Mouse (Mus musculus) CH12.LX (cell line): ENCODE results near the gene Fam107b. TPM values are rescaled to one million over a fixed set of nuclear protein-coding genes. Genes with fewer than 3 reads are reported as not detected.

ENCODE experiments used
- DNase-seq: peaks from one replicate; pipeline ENCODE4 v3.0.0-alpha.2; 2013; ENCODE audit errors: extremely low read depth
- H3K27ac ChIP-seq: 2 replicates; pipeline ENCODE4 v1.5.1; 2012; ENCODE audit warnings: low read depth, mild to moderate bottlenecking, control low read depth, moderate library complexity; ENCODE audit not compliant: insufficient read depth
- H3K27me3 ChIP-seq: replicated peaks from 2 replicates; pipeline ENCODE3; 2012; ENCODE audit warnings: inconsistent platforms
- H3K36me3 ChIP-seq, 2 experiments: replicated peaks in 1 of 2; 2 replicates each; pipeline versions ENCODE3 to v1.6.1; 2012; ENCODE audit warnings: inconsistent platforms in 1 of 2, low read length in 1 of 2, mild to moderate bottlenecking in 1 of 2, mixed read lengths in 1 of 2, moderate library complexity in 1 of 2; ENCODE audit not compliant: control insufficient read depth in 1 of 2, insufficient read depth in 1 of 2
- H3K4me1 ChIP-seq, 2 experiments: 2 replicates each; pipeline ENCODE4 v1.6.1; 2012; ENCODE audit warnings: inconsistent platforms in 1 of 2, moderate library complexity in 1 of 2; ENCODE audit not compliant: insufficient read depth in 2 of 2, control insufficient read depth in 1 of 2
- H3K4me2 ChIP-seq: 2 replicates; pipeline ENCODE4 v1.6.1; 2012; ENCODE audit warnings: low read depth, mild to moderate bottlenecking, control low read depth; ENCODE audit not compliant: poor library complexity, insufficient read depth, severe bottlenecking
- H3K4me3 ChIP-seq, 3 experiments: fragments of 150-350 bp in 1 of 3; sonication (generic) in 1 of 3; replicated peaks in 1 of 3; 2 replicates each; pipeline versions ENCODE3 to v1.5.1; 2011 to 2012; ENCODE audit warnings: low read depth in 2 of 3, low read length in 2 of 3, mild to moderate bottlenecking in 2 of 3, moderate library complexity in 2 of 3, control low read depth in 1 of 3, improper control_type of control experiment in 1 of 3, inconsistent platforms in 1 of 3, mixed read lengths in 1 of 3; ENCODE audit not compliant: poor library complexity in 1 of 3
- H3K79me2 ChIP-seq: replicated peaks from 2 replicates; pipeline ENCODE4 v1.6.1; 2012; ENCODE audit warnings: mild to moderate bottlenecking, moderate library complexity; ENCODE audit not compliant: control insufficient read depth, poor library complexity, insufficient read depth, severe bottlenecking; ENCODE audit errors: extremely low read depth
- H3K9ac ChIP-seq: 2 replicates; pipeline ENCODE4 v1.6.1; 2012; ENCODE audit warnings: low read depth, mild to moderate bottlenecking, control low read depth, moderate library complexity; ENCODE audit not compliant: insufficient read depth
- H3K9me3 ChIP-seq: replicated peaks from 2 replicates; pipeline ENCODE3; 2012; ENCODE audit warnings: low read length, inconsistent platforms, mixed read lengths
- CHD2 ChIP-seq: IDR thresholded peaks from 2 replicates; pipeline ENCODE4 v1.6.1; 2011; ENCODE audit warnings: low read length, improper control_type of control experiment
- CTCF ChIP-seq, 2 experiments: IDR thresholded peaks in 1 of 2; conservative IDR thresholded peaks in 1 of 2; 2 replicates each; pipeline ENCODE4 v1.5.1; 2011 to 2012; ENCODE audit warnings: low read depth in 2 of 2, low read length in 2 of 2, improper control_type of control experiment in 1 of 2, inconsistent platforms in 1 of 2, mild to moderate bottlenecking in 1 of 2, moderate library complexity in 1 of 2
- E2F4 ChIP-seq: IDR thresholded peaks from 2 replicates; pipeline ENCODE4 v1.6.1; 2011; ENCODE audit warnings: low read depth, low read length, improper control_type of control experiment; ENCODE audit not compliant: insufficient replicate concordance
- EP300 ChIP-seq: IDR thresholded peaks from 2 replicates; pipeline ENCODE4 v1.6.1; 2011; ENCODE audit warnings: low read length, improper control_type of control experiment
- GABPA ChIP-seq: IDR thresholded peaks from 2 replicates; pipeline ENCODE4 v1.6.1; 2012; ENCODE audit warnings: low read depth, low read length, improper control_type of control experiment, inconsistent platforms; ENCODE audit not compliant: insufficient replicate concordance
- HCFC1 ChIP-seq: IDR thresholded peaks from 2 replicates; pipeline ENCODE4 v1.6.1; 2012; ENCODE audit warnings: low read depth, mild to moderate bottlenecking, inconsistent platforms, low read length, improper control_type of control experiment
- IRF4 ChIP-seq: IDR thresholded peaks from 2 replicates; pipeline ENCODE4 v1.6.1; 2014; ENCODE audit warnings: low read depth, mild to moderate bottlenecking, inconsistent platforms, low read length, improper control_type of control experiment
- JUN ChIP-seq: IDR thresholded peaks from 2 replicates; pipeline ENCODE4 v1.6.1; 2011; ENCODE audit warnings: low read depth, mild to moderate bottlenecking, low read length, improper control_type of control experiment, moderate library complexity; ENCODE audit not compliant: insufficient read depth
- JUND ChIP-seq: conservative IDR thresholded peaks from 2 replicates; pipeline ENCODE4 v1.6.1; 2011; ENCODE audit warnings: low read depth, low read length, improper control_type of control experiment
- KAT2A ChIP-seq: IDR thresholded peaks from 2 replicates; pipeline ENCODE4 v1.6.1; 2012; ENCODE audit warnings: low read length, improper control_type of control experiment, inconsistent platforms; ENCODE audit not compliant: insufficient replicate concordance
- MYC ChIP-seq: IDR thresholded peaks from 2 replicates; pipeline ENCODE4 v1.6.1; 2011; ENCODE audit warnings: low read depth, mild to moderate bottlenecking, improper control_type of control experiment, low read length
- NELFE ChIP-seq: IDR thresholded peaks from 2 replicates; pipeline ENCODE4 v1.6.1; 2011; ENCODE audit warnings: low read depth, low read length, improper control_type of control experiment
- NRF1 ChIP-seq: IDR thresholded peaks from 2 replicates; pipeline ENCODE4 v1.6.1; 2014; ENCODE audit warnings: low read depth, mild to moderate bottlenecking, inconsistent platforms, low read length, improper control_type of control experiment, moderate library complexity
- PAX5 ChIP-seq: IDR thresholded peaks from 2 replicates; pipeline ENCODE4 v1.6.1; 2012; ENCODE audit warnings: low read length, inconsistent platforms, mixed read lengths
- POLR2A ChIP-seq: IDR thresholded peaks from 2 replicates; pipeline ENCODE4 v1.6.1; 2011; ENCODE audit warnings: low read depth, mild to moderate bottlenecking, improper control_type of control experiment, low read length
- POLR2AphosphoS2 ChIP-seq: IDR thresholded peaks from 2 replicates; pipeline ENCODE4 v1.6.1; 2011; ENCODE audit warnings: low read depth, low read length, improper control_type of control experiment
- RAD21 ChIP-seq: IDR thresholded peaks from 2 replicates; pipeline ENCODE4 v1.6.1; 2011; ENCODE audit warnings: low read depth, mild to moderate bottlenecking, low read length, improper control_type of control experiment, moderate library complexity
- RCOR1 ChIP-seq: conservative IDR thresholded peaks from 2 replicates; pipeline ENCODE4 v1.6.1; 2012; ENCODE audit warnings: low read depth, mild to moderate bottlenecking, inconsistent platforms, low read length, improper control_type of control experiment
- SMC3 ChIP-seq: IDR thresholded peaks from 2 replicates; pipeline ENCODE4 v1.6.1; 2011; ENCODE audit warnings: low read depth, low read length, improper control_type of control experiment
- TCF12 ChIP-seq: IDR thresholded peaks from 2 replicates; pipeline ENCODE4 v1.6.1; 2014; ENCODE audit warnings: low read depth, mild to moderate bottlenecking, inconsistent platforms, low read length, improper control_type of control experiment
- UBTF ChIP-seq: IDR thresholded peaks from 2 replicates; pipeline ENCODE4 v1.6.1; 2012; ENCODE audit warnings: low read depth, mild to moderate bottlenecking, inconsistent platforms, low read length, improper control_type of control experiment, moderate library complexity
- USF2 ChIP-seq: conservative IDR thresholded peaks from 2 replicates; pipeline ENCODE4 v1.6.1; 2011; ENCODE audit warnings: low read depth, low read length, improper control_type of control experiment
- ZC3H11A ChIP-seq: IDR thresholded peaks from 2 replicates; pipeline ENCODE4 v1.6.1; 2012; ENCODE audit warnings: low read depth, mild to moderate bottlenecking, inconsistent platforms, low read length, improper control_type of control experiment
- ZMIZ1 ChIP-seq: IDR thresholded peaks from 2 replicates; pipeline ENCODE4 v1.6.1; 2012; ENCODE audit warnings: low read depth, mild to moderate bottlenecking, inconsistent platforms, low read length, improper control_type of control experiment
- ZNF384 ChIP-seq: IDR thresholded peaks from 2 replicates; pipeline ENCODE4 v1.6.1; 2012; ENCODE audit warnings: low read depth, low read length, improper control_type of control experiment, inconsistent platforms
- dilution Hi-C: fragments of 300-500 bp; cut with MboI; formaldehyde crosslinking; loops from 2 replicates; pipeline ENCODE4 v1.14.3; 2020; ENCODE audit warnings: low sequenced_read_pairs; ENCODE audit not compliant: extremely low pct_unique_long_range_greater_than_20kb, extremely low pct_ligation_motif_present
- in situ Hi-C: fragments of 300-500 bp; cut with MboI; formaldehyde crosslinking; loops from 3 replicates; pipeline ENCODE4 v1.14.3; 2019; ENCODE audit warnings: low sequenced_read_pairs, low pct_ligation_motif_present, low pct_unique_long_range_greater_than_20kb, mixed read lengths
- polyA plus RNA-seq: library from polyadenylated mRNA; unstranded; fragments of >175 nt; gene quantifications from 2 replicates; pipeline ENCODE4 v1.2.1, GENCODE M21; 2012; ENCODE audit warnings: low read depth; ENCODE audit not compliant: insufficient read length
- total RNA-seq, 2 experiments: library from RNA; depleted of rRNA; stranded (reverse); fragments of 300-350 nt in 1 of 2; fragments of >200 nt in 1 of 2; gene quantifications; 2 replicates each; pipeline ENCODE4 v1.2.3; 2012 to 2014

Gene Fam107b
- total and polyA plus RNA-seq, 3 experiments = 42.6 to 113 (median 71.7) TPM

DNA sequence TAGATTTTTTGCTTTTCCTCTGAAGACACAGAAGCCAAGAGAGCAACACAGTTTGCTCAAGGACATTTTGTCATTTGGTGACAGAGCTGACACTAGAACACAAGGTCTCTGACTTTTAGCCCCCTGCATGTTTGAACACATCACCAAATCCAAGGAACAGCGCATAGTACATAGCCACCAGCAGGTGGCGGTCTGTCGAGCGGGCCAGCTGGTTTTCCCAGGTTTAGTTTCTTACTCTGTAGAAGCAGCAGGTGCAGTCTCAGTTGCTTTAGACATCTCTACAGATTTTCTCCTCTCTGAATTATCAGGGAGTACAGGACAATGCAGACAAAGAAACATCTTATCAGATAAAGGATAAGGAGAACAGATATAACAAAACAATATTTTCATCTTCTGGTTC, 23.7 kb upstream of the Fam107b start:
- TF ChIP-seq RAD21 = peak; percentile 83
- TF ChIP-seq SMC3 = peak; percentile 98
- TF ChIP-seq EP300 = peak; percentile 15; the same call in 1 of the 2 replicates
- TF ChIP-seq MYC = 0 out of 2 replicates have a peak, but pooled peaks have one; percentile 33
- no peak for TF ChIP-seq HCFC1
- TF ChIP-seq TCF12 = 0 out of 2 replicates have a peak, but pooled peaks have one; percentile 39
- TF ChIP-seq GABPA = no peak
- peak; percentile 86 for TF ChIP-seq ZC3H11A
- peak; percentile 58; the same call in 1 of the 2 replicates for TF ChIP-seq IRF4
- TF ChIP-seq CTCF (conservative IDR thresholded peaks at IDR 0.05 in 1 of 2, IDR thresholded peaks at IDR 0.05 in 1 of 2; ENCODE audit: low read depth in 2 of 2, low read length in 2 of 2) = peak; percentile 77 to 94
- TF ChIP-seq JUND = no peak; the same call in 1 of the 2 replicates
- H3K9ac ChIP-seq = no peak overlapping the region
- no peaks in the 10 kb centered on the region for H3K36me3 ChIP-seq
- H3K4me2 ChIP-seq = no peak overlapping the region
- in situ Hi-C loops = no loop called here
- no peaks in the 10 kb centered on the region for H3K4me1 ChIP-seq
- H3K79me2 ChIP-seq = no peaks in the 10 kb centered on the region
- dilution Hi-C loops = no loop called here
- H3K27me3 ChIP-seq = no peaks in the 10 kb centered on the region
- H3K27ac ChIP-seq = no peak overlapping the region
- DNase-seq = peak; percentile 63
- H3K9me3 ChIP-seq = no peaks in the 10 kb centered on the region
- no peak overlapping the region for H3K4me3 ChIP-seq

GRCm38 (mm10) chr2:3570606-3571005, 318 bp downstream of the Fam107b start:
- TF ChIP-seq POLR2A (no peak), NRF1 (no peak), ZMIZ1 (no peak), POLR2AphosphoS2 (no peak), MYC (no peak), USF2 (no peak), ZNF384 (no peak), UBTF (no peak), KAT2A (no peak), EP300 (no peak), GABPA (no peak), RCOR1 (no peak), PAX5 (no peak), ZC3H11A (no peak), HCFC1 (no peak), JUN (no peak), NELFE (no peak), E2F4 (no peak), IRF4 (no peak), CHD2 (no peak)
- TF ChIP-seq, all 38 proteins: peak for 0
- Histone ChIP-seq H3K27ac (no peak overlapping the region), H3K79me2 (no peaks in the 10 kb centered on the region), H3K4me1 (peaks cover 2 to 4% of the 10 kb centered on the region in 2 experiments; a peak in 1 of 4 replicates), H3K27me3 (no peaks in the 10 kb centered on the region), H3K4me2 (no peak overlapping the region), H3K4me3 (no peak overlapping the region), H3K9me3 (no peaks in the 10 kb centered on the region), H3K9ac (no peak overlapping the region), H3K36me3 (no peaks in the 10 kb centered on the region)
- in situ Hi-C loops = no loop called here
- DNase-seq = no peak
- dilution Hi-C loops = no loop called here
